Mouse (Mus musculus) c-Kit-positive CD71-negative TER-119-negative erythroid progenitor cells, embryonic 14.5 days (primary cell): Measurements from ENCODE around the gene Spns1.

Source experiments
- DNase-seq: peaks from one replicate; pipeline ENCODE4 v3.0.0-alpha.2; 2013; ENCODE audit warnings: low read depth

Spns1 gene

GRCm38 (mm10) chr7:126369393-126369792, 7.9 kb downstream of the Spns1 start, which contains the start of gene Lat:
Gene Lat (minus strand): TSS chr7:126369570.
- DNase-seq = peak; percentile 48

GRCm38 (mm10) chr7:126368367-126368766, 8.9 kb downstream of the Spns1 start:
- DNase-seq = no peak

- DNase-seq = no peak
Measured at GRCm38 (mm10) chr7:126367636-126368035, 9.6 kb downstream of the Spns1 start.

GRCm38 (mm10) chr7:126363038-126363437, 14.2 kb downstream of the Spns1 start:
- DNase-seq = no peak

- no peak for DNase-seq
Measured at GRCm38 (mm10) chr7:126359049-126359448, 18.2 kb downstream of the Spns1 start.

GRCm38 (mm10) chr7:126358413-126358812, 18.8 kb downstream of the Spns1 start:
- no peak for DNase-seq

GRCm38 (mm10) chr7:126357838-126358237, 19.4 kb downstream of the Spns1 start:
- DNase-seq = no peak

GRCm38 (mm10) chr7:126356793-126357591, 20.3 kb downstream of the Spns1 start:
- no peak for DNase-seq

GRCm38 (mm10) chr7:126355847-126356597, 21.2 kb downstream of the Spns1 start:
- no peak for DNase-seq

- no peak for DNase-seq
Measured at GRCm38 (mm10) chr7:126354738-126355614, 22.3 kb downstream of the Spns1 start.

GRCm38 (mm10) chr7:126353994-126354365, 23.3 kb downstream of the Spns1 start:
- no peak for DNase-seq

GRCm38 (mm10) chr7:126353251-126353993, 23.8 kb downstream of the Spns1 start:
- no peak for DNase-seq

GRCm38 (mm10) chr7:126351419-126351951, 25.8 kb downstream of the Spns1 start:
- DNase-seq = no peak

GRCm38 (mm10) chr7:126350748-126351418, 26.4 kb downstream of the Spns1 start:
- DNase-seq = no peak

GRCm38 (mm10) chr7:126348293-126348692, 29.0 kb downstream of the Spns1 start:
- DNase-seq = no peak

GRCm38 (mm10) chr7:126347098-126347497, 30.2 kb downstream of the Spns1 start:
- no peak for DNase-seq

- no peak for DNase-seq
Measured at GRCm38 (mm10) chr7:126345969-126346368, 31.3 kb downstream of the Spns1 start.

GRCm38 (mm10) chr7:126345557-126345956, 31.7 kb downstream of the Spns1 start:
- DNase-seq = no peak

GRCm38 (mm10) chr7:126340896-126341295, 36.4 kb downstream of the Spns1 start:
- DNase-seq = no peak

- DNase-seq = no peak
Measured at GRCm38 (mm10) chr7:126340206-126340618, 37.0 kb downstream of the Spns1 start.

GRCm38 (mm10) chr7:126339521-126339971, 37.7 kb downstream of the Spns1 start:
- no peak for DNase-seq
